Mouse (Mus musculus) gastrocnemius, adult 18-20 months (tissue): ENCODE results near the gene Fxyd2. TPM values are rescaled to one million over a fixed set of nuclear protein-coding genes. Genes with fewer than 3 reads are reported as not detected.

Experiments
- DNase-seq: peaks from one replicate; pipeline ENCODE4 v3.0.0; 2021; ENCODE audit warnings: low spot score
- long read RNA-seq, 2 experiments: library from polyadenylated mRNA; stranded (forward); transcript quantifications; one replicate each; pipeline ENCODE4 v2.0.0; 2021
- total RNA-seq, 2 experiments: library from RNA; stranded (reverse); gene quantifications; 2 replicates each; pipeline ENCODE4 v1.2.3; 2021

Gene Fxyd2
- total RNA-seq = 1 to 10 TPM; 2.4 to 3.8 TPM
- long read RNA-seq, experiment 1, partial matches to known transcripts = 0 of 1 reads
- long read RNA-seq, experiment 1, other reads (novel, unspliced or antisense) = 0 of 1 reads
- long read RNA-seq, experiment 2 = 0 reads

DNA sequence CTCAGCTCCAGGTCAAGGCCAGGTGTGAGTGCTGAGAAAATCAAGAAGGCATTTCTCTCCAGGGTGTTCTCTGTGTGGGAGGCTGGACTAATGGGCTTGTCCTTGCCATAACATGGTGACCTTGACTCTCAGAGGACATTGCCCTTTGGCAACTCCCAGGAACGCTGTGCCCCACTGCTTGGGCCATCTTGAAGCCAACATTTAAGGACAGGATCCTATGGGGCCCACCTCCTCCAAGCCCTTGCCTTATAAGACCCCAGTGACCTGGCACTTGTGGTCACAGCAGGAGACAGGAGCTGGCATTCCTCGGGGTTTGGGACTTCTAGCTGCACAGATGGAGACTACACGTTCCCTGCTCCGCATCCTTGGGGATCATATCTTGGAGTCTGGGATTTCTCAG lies at the start of gene Fxyd2:
TSS of gene Fxyd2 (plus strand) at position 236 of the 400 bp plus-strand sequence.
- no peak for DNase-seq

DNA sequence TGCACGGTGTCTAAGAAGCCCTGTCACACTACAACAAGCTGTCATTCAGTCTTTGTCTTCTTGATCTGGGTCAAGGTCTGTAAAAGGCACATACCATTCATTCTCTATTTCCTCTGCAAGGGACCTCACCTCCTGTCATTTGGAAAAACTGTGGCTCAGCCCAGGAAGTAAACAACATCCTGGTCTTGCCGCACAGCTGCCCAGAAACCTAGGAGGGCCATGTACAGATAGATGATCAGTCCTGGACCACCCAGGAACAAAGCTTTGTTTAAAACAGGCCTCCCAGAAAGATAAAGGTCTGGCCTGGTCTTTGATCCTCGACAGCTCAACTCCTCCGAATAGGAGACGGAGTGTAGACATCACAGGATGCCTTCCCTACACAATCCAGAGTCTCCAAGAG lies 49.6 kb upstream of the Fxyd2 start:
- no peak for DNase-seq

DNA sequence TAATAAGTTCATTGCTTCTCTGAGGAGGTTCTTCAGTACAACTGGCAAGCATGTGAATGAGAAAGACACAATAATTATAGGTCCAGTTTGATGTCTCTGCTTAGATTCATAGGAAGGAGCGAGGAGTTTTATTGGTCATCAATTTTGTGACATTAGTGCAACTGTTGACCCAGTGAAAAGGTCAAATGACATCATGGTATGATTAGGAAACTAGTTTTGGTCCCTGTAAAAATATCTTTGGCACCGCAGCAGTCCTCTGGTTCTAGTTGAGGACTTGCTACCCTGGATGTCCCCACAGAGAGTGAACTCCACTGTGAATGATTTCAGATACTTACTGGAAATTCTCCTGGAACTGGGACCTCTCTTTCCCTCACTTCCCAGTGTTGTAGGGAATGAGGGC lies 44.3 kb upstream of the Fxyd2 start:
- DNase-seq = no peak

DNA sequence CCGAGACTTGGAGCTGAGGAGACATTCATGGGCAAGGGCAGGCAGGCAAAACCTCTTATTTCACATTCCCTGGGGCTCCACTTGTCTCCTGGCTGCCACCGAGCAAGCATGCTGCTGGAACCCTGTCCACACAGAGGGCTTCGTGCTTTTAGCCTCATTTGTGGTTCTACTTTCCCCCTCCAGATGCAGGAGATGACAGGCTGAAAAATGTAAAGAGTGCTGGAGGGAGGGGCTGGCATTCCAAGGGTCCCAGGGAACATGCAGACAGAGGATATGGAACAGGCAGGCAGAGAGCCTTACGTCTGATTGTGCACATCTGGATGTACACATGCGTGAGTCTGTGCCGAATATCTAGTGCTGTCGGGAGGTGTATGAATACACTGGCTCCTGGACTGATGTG lies 41.1 kb upstream of the Fxyd2 start:
- DNase-seq = no peak

DNA sequence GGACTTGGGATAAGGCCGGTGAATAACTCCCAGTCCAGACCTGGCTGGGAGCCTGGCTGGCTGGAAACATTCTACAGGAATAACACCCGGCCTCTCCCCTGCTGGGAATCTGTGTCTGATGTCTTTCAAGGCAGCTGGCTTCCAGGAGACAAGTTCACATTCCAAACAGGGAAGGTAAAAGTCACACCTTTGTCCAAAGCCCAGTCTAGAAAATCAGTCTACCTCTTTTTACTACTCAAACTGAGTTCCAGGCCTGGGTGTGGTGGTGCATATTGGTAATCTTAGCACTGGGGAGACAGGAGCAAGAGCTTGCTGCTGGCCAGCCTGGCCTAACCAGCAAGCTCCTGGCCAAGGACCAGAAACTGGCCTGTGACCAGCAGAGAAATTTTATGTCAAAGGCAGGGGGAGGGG lies 37.4 kb upstream of the Fxyd2 start:
- DNase-seq = peak; percentile 14

DNA sequence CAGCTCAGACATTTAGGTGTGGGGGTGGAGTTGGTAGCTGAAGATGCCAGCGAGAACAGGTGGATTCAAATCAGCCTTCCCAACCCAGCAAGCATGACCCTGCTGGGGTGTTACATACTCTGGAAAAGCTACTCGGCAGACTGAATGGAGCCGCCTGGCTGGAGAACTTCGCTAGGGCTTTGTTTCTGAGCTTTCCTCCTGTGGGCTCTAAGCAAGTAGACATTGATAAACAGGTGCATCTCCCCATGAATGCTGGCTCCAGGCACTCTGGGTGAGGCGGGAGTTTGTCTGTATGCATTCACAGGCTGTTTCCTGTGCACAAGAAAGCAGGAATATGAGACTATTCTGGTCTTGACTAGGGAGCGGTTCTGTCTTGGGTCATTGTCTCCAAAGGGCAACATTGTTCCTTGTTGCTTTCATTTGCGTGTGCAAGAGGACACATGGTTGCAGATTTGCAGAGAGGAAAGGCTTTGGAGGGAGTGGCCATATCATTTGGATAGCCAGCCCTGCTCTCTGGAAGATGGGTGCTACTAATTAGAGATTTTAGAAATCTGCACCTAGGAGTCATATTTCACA lies 35.7 kb upstream of the Fxyd2 start:
- DNase-seq = no peak

DNA sequence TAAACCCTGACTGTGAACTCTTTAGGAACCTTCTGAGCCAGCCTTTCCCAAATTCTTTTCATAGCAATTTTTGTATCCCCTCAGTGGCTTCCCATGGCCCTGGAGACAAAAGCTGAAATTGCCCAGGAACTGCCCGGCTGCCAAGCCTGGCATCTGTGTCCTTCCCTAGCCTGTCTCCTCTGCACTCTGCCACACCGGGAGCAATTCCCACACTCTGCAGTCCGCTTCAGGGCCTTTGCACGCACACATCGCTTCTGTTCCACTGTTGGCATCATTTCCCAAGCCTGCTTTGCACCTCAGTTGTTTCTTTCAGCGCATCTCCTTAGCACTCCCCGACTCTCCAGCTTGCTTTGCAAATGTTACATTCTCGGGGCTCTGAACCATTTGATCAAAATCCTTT lies 31.8 kb upstream of the Fxyd2 start:
- DNase-seq = no peak

DNA sequence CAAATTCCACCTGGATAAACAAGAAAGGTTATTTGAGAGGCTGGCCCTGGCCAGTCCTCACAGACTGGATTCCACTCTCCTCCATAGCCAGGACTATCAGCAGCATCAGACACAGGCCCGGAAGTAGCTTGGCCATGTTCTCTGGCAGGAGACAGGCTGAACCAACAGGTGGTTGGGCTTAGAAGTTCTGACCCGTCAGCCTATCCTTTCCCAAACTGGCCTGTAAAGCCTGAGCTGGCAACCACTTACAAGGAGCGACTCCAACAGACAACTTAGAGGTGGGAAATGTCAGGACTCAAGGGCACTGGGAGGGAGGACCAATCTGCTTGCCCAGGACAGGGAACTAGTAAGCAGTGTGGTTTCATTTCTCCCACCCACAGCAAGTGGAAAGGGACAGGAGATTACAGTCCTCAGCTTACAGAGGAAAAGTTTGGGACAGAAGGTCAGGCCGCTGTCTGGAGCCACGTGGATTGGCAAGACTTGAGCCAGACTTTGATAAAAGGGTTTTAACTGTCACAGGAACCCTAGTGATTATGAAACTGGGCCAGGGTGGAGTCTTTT lies 31.0 kb upstream of the Fxyd2 start:
- peak; percentile 31 for DNase-seq

DNA sequence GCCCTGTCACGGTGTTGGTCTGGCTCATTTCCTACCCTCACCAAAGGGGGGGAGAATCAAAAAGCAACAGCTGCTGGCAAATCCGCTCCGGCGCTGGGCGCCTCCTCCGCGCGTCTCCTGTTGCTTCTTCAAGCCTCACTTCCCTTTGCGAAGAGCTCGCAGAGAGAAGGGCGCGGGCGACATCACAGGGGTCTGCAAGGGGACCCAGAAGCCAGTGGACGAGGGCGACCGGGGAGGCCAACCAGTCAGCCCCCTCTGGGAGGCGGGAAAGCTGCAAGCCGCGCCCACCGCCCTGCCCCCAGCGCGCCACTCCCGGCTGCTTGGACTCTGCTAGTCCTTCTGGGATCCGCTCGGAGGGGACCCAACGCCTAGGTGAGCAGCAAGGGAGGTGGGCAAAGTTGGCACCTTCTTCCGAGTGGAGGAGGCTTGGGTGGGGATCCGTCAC lies 29.3 kb upstream of the Fxyd2 start, which contains the start of gene Fxyd6:
TSS of gene Fxyd6 (plus strand) at position 69 of the 445 bp plus-strand sequence.
- peak; percentile 26 for DNase-seq

DNA sequence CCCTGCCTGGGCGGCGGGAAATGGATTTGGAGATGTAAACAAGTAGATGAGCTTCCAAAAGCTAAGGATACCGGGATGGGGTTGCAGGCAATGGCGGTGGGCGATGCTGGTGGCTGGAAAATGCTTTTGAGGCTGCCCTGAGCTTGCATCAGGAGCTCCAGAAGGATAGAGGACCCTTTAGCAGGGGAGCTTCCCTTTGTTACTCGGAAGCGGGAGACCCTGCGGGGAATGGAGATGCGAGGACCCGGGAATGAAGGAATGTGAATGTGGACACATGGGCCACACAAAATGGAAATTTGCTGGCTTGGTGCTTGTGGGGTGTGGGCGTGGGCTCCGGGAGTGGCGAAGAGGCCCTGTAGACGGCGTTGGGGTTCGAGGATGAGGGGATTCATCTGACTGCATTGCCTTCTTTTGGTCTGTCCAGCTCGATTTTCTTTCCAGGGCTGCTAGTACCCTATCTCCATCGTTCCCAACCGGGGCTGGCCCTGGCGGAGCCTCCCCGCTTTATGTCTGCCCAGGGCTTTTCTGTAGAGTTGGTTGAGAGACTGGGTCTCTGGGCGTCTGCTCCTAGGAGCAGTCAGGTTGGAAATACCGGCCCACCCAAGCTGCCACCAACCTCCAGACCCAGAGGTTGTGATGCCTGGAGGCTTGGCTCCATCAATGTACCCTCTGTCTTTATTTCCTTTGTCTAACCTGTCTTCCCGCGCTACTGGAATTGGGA lies 28.7 kb upstream of the Fxyd2 start:
- DNase-seq = no peak

DNA sequence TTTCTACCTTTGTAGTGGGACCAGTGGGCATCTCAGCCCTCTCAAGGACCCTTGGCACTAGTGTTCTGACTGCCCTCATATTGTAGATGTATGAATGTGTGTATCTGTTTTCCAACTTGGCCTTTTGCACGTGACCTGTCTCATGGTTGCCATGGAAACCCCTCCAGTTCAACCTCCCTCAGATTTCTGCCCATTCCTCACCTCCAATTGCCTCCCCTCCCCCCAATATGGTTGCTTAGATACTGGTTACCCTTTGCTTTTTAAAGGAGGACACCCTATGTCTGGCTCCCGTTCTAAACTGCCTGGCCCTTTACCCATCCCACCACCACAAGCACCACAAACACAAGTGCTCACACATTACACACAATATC lies 28.1 kb upstream of the Fxyd2 start:
- DNase-seq = no peak

DNA sequence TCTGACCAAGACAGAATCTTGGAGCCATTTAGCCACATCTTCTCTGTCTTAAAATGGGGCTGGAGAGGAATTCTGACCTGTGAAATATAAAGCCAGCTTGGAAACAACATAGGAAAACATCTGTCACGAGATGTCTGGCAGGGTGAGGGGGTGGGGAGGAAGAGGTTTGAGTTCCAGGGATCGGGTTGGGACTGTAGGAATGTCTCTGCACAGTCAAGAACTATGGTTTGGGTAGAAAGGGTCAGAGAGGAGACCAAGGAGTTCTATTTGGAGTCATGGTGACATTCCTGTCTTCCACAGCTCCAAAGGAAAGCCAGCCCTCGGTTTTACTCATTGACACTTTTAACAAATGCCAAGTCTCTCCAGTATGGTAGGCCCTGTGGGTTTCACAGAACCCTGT lies 25.6 kb upstream of the Fxyd2 start:
- DNase-seq = no peak

DNA sequence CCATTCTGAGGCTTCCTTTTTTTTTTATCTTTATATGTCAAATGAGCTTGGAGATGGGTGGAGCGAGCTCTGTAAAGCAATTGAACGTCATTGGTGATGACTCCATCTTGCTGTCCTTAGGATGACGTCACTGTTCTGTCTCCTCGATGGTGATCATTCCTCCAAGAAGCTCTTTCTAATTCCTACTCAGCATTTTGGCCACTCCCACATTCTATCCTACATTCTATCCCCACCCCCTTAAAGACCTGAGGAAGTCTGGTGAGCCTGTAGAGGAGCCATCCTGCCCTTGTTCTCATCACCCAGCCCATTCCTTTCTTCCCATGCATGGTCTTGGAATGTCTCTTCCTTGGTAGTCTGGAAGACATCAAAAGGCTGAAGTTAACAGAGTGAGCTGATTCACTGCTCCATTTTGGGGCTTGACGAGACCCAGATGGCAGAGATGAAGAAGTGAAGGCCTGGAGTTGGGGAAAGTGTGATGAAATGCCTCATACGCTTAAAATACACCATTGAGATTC lies 24.4 kb upstream of the Fxyd2 start:
- DNase-seq = no peak

DNA sequence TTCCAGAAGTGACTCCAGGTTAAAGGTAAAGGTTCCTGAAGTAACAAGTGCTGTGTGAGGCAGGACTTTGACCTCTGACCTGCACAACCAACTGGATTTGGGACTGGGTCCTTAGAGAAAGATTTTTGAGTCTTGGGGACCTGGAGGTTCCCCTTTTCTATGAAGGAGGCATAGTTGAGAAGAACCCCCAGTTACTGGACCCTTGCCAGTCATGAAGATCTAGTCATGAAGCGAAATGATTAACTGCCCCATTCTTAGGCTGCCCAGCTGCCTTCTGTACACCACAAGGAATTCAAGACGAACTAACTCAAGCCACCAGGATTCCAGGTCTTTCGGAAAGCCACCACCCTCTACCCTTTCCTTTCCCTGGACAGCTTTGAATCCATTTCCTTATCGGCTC lies 23.0 kb upstream of the Fxyd2 start:
- no peak for DNase-seq

DNA sequence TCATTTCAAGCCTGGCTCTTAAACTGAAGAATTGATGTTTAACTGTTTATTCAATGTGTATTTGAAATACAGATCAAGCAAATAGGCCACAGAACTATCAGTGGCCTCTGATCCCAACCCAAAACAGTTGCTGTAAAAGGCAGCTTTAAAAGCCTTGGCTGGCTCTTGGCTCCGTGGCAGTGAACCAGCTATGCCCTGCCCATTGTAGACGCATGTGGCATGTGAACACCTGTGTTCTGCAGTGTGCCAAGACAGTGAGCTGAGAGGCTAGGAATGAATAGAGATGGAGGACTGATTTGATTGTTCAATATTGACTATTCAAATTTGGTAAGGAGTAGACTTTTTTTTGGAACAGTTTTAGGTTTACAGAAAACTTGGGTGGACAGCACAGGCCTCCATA lies 22.6 kb upstream of the Fxyd2 start:
- DNase-seq = no peak

DNA sequence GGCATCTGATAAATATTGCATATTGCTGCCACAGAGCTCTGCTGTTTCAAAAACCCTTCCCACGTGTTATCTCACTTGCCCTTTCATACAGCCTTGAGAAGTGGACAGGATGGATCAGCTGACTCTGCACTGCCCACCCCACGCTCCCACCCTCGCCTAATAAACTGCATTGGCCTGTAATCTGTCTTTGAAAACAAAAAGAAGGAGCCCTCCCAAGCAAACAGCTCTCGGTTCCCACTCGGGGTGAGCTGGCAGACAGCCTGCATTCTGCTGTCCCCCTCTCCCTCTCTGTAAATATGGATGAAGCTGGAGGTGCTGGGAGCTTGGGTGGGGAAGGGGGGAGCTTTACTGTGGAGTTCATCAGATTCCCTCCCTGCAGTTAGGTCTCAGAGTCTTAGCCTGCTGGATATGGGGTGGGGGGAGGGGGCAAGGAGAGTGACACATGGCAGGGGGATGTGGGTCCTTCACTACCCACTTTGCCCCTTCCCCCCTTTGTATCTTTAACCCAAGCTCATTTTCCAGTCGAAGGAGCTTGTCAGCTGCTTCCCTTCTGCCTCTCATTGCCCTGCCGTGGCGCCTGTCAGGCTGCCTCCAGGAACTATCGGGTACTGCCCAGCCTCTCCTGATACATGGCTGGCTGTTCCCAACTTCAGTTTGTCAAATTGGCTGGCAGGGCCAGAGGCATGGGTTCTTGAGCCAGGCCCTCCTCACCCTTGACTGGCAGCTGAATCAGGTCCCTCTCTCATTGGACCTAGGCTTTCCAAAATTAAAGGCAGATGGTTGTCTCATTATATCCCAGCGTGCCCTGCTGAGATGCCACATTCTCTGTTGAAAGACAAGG lies 18.8 kb upstream of the Fxyd2 start:
- no peak for DNase-seq

DNA sequence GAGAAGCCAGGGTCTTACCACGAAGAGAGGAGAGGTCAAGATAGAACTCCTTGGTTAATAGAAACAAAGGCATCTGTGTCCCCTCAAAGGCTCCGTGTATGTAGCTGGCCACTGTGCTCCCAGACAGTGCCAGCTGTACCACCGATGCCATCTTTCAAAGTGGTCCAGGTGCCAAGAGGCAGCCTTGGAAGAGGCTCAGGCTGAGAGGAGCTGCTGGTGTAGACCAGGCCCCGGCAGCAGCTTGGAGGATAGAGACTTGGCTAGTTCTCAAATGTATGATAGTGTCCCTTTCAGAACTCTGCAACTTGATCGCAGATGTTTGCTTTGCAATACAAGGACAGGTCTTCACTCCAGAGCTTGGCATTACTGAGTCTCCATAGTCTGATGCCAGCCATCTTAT lies 17.1 kb upstream of the Fxyd2 start:
- DNase-seq = no peak

DNA sequence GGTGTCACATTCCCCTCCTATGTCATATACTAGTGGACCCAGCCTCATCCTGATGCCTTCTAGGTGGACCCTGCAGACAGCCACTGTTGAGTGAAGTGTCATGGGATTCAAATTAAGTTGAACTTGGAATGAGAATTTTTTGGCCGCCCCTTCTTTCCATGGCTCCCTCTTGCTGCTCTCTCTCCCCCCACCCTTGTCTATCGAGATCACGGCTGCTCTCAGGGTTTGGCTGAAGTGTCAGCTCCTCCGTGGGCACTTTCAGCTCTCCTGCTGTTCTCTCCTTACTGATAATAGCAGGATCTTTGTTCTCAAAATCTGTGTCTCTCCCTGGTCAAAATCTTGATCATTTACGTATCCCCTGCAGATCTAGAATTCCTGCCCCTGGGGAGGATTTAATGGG lies 16.6 kb upstream of the Fxyd2 start:
- DNase-seq = no peak

DNA sequence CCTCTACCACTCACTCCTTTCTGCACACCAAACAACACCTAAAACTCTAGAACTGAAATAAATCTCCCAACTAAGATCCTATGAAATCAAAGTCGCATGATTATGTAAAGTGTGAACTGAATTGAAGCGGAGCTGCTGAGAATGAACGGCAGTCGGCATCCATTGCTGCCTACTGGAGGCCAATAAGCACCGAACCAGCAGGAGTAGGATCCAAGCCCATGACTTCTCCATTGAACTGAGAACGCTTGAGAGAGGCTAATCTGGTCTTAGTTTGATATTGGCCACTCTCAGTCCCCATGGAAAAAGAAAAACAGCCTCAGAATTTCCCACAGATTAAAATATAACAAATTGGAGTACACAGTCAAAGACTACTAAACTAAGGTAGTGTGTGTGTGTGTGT lies 15.6 kb upstream of the Fxyd2 start:
- no peak for DNase-seq

DNA sequence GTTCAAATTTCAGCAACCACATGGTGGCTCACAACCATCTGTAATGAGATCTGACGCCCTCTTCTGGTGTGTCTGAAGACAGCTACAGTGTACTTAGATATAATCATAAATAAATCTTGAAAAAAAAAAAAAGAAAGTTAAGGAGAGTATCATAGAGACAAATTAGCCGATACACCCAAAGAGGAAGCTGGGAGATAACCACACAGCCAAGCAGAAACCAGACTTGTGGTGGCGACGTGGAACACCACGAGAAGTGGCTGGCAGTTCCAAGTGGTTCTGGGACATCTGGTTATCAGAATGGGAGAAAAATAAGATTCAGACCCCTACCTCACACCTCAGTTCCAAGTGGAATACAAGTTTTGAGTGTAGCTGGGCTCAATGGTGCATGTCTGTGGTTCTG lies 12.8 kb upstream of the Fxyd2 start:
- no peak for DNase-seq

DNA sequence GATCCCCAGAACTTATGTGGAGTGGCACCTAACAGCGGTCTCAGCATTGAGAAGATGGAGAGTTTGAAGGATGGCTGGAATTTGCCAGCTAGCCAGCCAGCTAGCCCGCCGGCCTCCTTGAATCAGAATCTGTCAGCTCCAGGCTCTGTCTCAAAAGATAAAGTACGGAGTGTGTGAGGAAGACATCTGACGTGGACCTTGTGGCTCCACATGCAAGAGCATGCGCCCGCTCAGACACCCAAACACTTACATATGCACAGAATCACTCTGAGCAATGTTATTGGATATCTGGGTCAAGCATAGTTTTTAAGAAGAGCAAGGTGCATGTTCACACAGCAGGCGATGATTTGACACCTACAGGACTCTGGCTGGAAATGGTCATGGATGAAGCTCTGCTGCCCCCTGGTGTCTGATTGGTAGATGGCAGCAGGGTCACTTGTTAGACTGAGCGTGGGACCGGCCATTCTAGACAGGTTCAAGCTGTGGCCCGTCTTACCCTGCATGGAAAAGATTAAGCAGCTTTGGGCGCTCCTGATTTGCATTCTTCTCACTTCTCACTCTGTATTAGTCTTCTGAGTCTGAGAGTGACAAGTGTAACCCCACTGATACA lies 11.0 kb upstream of the Fxyd2 start:
- peak; percentile 89 for DNase-seq
